Mouse (Mus musculus) layer of hippocampus, postnatal 36 days (tissue): ENCODE results near the gene Zfp541. TPM values are rescaled to one million over a fixed set of nuclear protein-coding genes. Genes with fewer than 3 reads are reported as not detected.
A peak's percentile ranks its signal among the peaks of the same experiment; 100 is the strongest.

Source experiments
- DNase-seq, 2 experiments: peaks; one replicate each; pipeline ENCODE4 v3.0.0; 2022
- total RNA-seq, 2 experiments: library from RNA; stranded (reverse); gene quantifications; 2 replicates each; pipeline ENCODE4 v1.2.3; 2021

The Zfp541 gene
- total RNA-seq: under 1 TPM; 0.67 to 0.83 TPM

GRCm38 (mm10) chr7:16061219-16062098 lies at the start of gene Zfp541:
TSS of gene Zfp541 (plus strand) at chr7:16061814.
- DNase-seq: no peak

- no peak for DNase-seq
Observed at GRCm38 (mm10) chr7:16012576-16013263, 48.9 kb upstream of the Zfp541 start.

GRCm38 (mm10) chr7:16013722-16014275 lies 47.8 kb upstream of the Zfp541 start:
- DNase-seq: no peak

GRCm38 (mm10) chr7:16014521-16015175 lies 47.0 kb upstream of the Zfp541 start:
- DNase-seq: no peak

- no peak for DNase-seq
Observed at GRCm38 (mm10) chr7:16015384-16015783, 46.2 kb upstream of the Zfp541 start.

GRCm38 (mm10) chr7:16018016-16018810 lies 43.4 kb upstream of the Zfp541 start:
- no peak for DNase-seq

GRCm38 (mm10) chr7:16019256-16020094 lies 42.1 kb upstream of the Zfp541 start:
- DNase-seq: no peak

GRCm38 (mm10) chr7:16024603-16025222 lies 36.9 kb upstream of the Zfp541 start:
- no peak for DNase-seq

- DNase-seq: peak in 1 of 2 experiments; percentile 28
Observed at GRCm38 (mm10) chr7:16028102-16028927, 33.3 kb upstream of the Zfp541 start.

GRCm38 (mm10) chr7:16031072-16031471 lies 30.5 kb upstream of the Zfp541 start:
- DNase-seq: no peak

GRCm38 (mm10) chr7:16033059-16033458 lies 28.6 kb upstream of the Zfp541 start:
- no peak for DNase-seq

- DNase-seq: no peak
Observed at GRCm38 (mm10) chr7:16033580-16034461, 27.8 kb upstream of the Zfp541 start.

- no peak for DNase-seq
Observed at GRCm38 (mm10) chr7:16036972-16037371, 24.6 kb upstream of the Zfp541 start.

- no peak for DNase-seq
Observed at GRCm38 (mm10) chr7:16039363-16039762, 22.3 kb upstream of the Zfp541 start.

- DNase-seq: no peak
Observed at GRCm38 (mm10) chr7:16041208-16041607, 20.4 kb upstream of the Zfp541 start.

- DNase-seq: no peak
Observed at GRCm38 (mm10) chr7:16042850-16043775, 18.5 kb upstream of the Zfp541 start.

- no peak for DNase-seq
Observed at GRCm38 (mm10) chr7:16043861-16044435, 17.7 kb upstream of the Zfp541 start.
